Mouse (Mus musculus): Measurements from ENCODE around the gene Vsig10l. TPM values are rescaled to one million over a fixed set of nuclear protein-coding genes. Genes with fewer than 3 reads are reported as not detected.

Gene Vsig10l
- polyA plus RNA-seq, 1 experiment, result 1.2 TPM

DNA sequence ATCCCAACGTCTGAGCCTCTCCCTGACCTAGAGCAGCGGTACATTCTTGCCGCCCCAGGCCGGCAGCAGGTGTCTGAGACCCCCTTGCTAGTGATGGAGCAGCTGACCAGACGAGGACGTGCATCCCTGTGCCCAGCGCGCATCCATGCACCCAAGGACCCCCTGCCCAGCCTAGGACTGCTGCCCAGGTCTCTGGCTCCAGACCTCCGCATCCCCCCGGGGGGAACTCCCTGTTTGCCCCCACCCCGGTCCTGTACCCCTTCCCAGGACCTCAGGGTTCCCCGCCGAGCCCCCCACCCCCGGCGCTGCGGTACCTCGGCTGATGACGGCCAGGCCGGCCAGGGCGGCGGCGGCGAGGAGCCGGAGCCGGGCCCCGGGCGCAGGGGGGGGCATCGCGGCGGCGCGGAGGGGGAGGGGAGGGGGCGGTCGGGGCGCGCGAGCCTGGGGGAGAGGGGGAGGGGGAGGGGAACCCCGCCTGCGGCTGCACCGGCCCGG, 26.7 kb downstream of the Vsig10l start, which contains the start of gene Iglon5:
Gene Iglon5, minus strand, starts transcription at position 445 of the 495 bp plus-strand sequence.
- TF ChIP-seq CTCF (IDR thresholded peaks at IDR 0.05; ENCODE audit: control insufficient read depth, insufficient read depth, insufficient read length) (no peak), CEBPB (IDR thresholded peaks at IDR 0.05; ENCODE audit: low read depth) (no peak), MAX (IDR thresholded peaks at IDR 0.05) (no peak), FOSL1 (IDR thresholded peaks at IDR 0.05; ENCODE audit: insufficient read depth, low read length, poor library complexity, severe bottlenecking) (no peak), USF1 (IDR thresholded peaks at IDR 0.05; ENCODE audit: low read depth) (no peak), MYOG (IDR thresholded peaks at IDR 0.05; ENCODE audit: control insufficient read depth, extremely low read depth, insufficient read length) (no peak), MYOD1 (IDR thresholded peaks at IDR 0.05; ENCODE audit: control insufficient read depth, insufficient read length, low read depth) (no peak)
- Histone ChIP-seq H3K79me3 (ENCODE audit: low read depth) (no peaks in the 10 kb centered on the region), H3K36me3 (ENCODE audit: control insufficient read depth, insufficient read depth) (no peaks in the 10 kb centered on the region), H3K27me3 (ENCODE audit: control insufficient read depth, insufficient read depth, insufficient read length) (peaks cover 3% of the 10 kb centered on the region), H3K79me2 (ENCODE audit: control insufficient read depth, insufficient read depth) (no peaks in the 10 kb centered on the region), H3K4me3 (ENCODE audit: insufficient read depth, poor library complexity, severe bottlenecking) (no peak within 1 kb of the TSS), H3ac (ENCODE audit: control insufficient read depth, insufficient read length, low read depth) (no peak within 1 kb of the TSS)

DNA sequence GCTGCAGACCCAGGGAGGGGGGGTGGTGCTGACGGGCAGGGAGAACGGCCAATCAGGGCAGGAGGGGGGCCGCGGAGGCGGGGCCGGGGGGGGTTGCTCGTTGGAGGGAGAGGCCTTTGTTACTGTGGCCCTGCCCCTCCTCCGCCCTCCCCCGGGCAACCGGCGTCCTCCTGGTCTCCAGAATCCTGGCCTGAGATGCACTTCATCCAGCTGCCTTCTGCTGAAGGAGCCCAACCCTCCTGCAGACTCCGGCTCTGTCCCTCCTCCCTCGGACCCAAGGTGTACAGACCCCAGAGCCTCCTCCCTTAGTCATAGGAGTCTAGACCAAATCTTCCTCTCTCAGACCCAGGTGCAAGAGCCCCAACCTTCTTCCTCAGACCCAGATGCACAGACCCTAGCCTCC, 27.2 kb downstream of the Vsig10l start:
- Histone ChIP-seq H3K27me3 (ENCODE audit: control insufficient read depth, insufficient read depth, insufficient read length) (peaks cover 3% of the 10 kb centered on the region), H3K36me3 (ENCODE audit: control insufficient read depth, insufficient read depth) (no peaks in the 10 kb centered on the region), H3K79me2 (ENCODE audit: control insufficient read depth, insufficient read depth) (no peaks in the 10 kb centered on the region), H3ac (ENCODE audit: control insufficient read depth, insufficient read length, low read depth) (no peak overlapping the region), H3K79me3 (ENCODE audit: low read depth) (no peaks in the 10 kb centered on the region), H3K4me3 (ENCODE audit: insufficient read depth, poor library complexity, severe bottlenecking) (no peak overlapping the region)
- no peak for TF ChIP-seq MYOD1 (IDR thresholded peaks at IDR 0.05; ENCODE audit: control insufficient read depth, insufficient read length, low read depth)

DNA sequence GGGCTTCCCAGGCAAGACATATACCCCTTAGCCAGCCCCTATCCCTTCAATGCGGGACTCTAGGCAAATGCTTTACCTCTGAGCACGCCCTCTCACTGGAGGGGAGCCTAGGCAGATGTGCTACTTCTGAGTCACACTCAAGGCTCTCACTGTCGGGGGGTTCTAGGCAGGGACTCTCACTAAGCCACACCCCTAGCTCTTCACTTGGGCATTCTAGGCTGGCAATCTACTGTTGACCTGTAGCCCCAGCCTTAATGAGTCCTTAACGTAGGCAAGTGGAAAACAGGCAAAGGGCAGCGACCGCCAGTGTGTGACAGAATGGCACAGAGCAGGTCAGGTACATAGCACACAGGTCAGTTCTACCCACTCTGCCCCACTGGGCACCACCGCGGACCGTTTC, 27.9 kb downstream of the Vsig10l start:
- no peaks in the 10 kb centered on the region for H3K79me2 ChIP-seq (ENCODE audit: control insufficient read depth, insufficient read depth)
- no peaks in the 10 kb centered on the region for H3K36me3 ChIP-seq (ENCODE audit: control insufficient read depth, insufficient read depth)
- peaks cover 3% of the 10 kb centered on the region for H3K27me3 ChIP-seq (ENCODE audit: control insufficient read depth, insufficient read depth, insufficient read length)
- TF ChIP-seq CEBPB (IDR thresholded peaks at IDR 0.05; ENCODE audit: low read depth) (no peak), MYOG (IDR thresholded peaks at IDR 0.05; ENCODE audit: control insufficient read depth, extremely low read depth, insufficient read length) (no peak), MAX (IDR thresholded peaks at IDR 0.05) (no peak), MYOD1 (IDR thresholded peaks at IDR 0.05; ENCODE audit: control insufficient read depth, insufficient read length, low read depth) (no peak), FOSL1 (IDR thresholded peaks at IDR 0.05; ENCODE audit: insufficient read depth, low read length, poor library complexity, severe bottlenecking) (no peak), CTCF (IDR thresholded peaks at IDR 0.05; ENCODE audit: control insufficient read depth, insufficient read depth, insufficient read length) (no peak), USF1 (IDR thresholded peaks at IDR 0.05; ENCODE audit: low read depth) (no peak)
- H3ac ChIP-seq (ENCODE audit: control insufficient read depth, insufficient read length, low read depth), result no peak overlapping the region
- H3K79me3 ChIP-seq (ENCODE audit: low read depth), result no peaks in the 10 kb centered on the region
- no peak overlapping the region for H3K4me3 ChIP-seq (ENCODE audit: insufficient read depth, poor library complexity, severe bottlenecking)

DNA sequence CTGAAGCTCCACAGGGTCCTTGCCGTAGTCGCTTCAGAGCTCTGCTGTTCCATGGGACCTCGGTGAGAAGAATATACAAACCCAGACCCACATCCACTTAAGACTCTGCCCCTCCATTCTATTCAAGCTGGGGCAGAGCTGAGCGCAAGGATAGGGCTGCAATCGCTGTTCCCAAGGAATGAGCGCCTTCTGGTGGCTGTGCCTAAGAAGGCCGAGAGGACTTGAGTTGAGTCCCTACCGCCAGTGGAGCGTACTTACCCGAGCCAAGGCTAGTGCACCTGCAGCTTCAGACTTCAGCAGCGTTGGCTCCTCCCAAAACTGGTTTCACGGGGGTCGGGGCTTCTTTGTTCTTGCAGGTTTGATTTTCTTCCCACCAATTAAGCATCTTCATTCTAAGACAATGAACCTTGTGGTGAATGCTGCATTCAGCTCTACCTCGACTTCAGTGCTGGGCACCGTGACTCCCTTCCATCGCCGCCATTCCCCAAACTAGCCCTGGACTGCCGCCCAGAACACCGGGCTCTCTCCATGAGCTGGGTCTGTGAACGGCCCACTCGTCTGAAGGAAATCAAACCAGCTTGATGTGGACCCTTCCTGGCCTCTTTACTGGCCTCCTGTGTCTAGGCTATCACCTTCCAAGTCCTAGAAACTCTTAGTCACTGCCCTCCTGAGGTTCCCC, 32.5 kb downstream of the Vsig10l start:
- no peaks in the 10 kb centered on the region for H3K36me3 ChIP-seq (ENCODE audit: control insufficient read depth, insufficient read depth)
- H3K79me3 ChIP-seq (ENCODE audit: low read depth), result no peaks in the 10 kb centered on the region
- H3ac ChIP-seq (ENCODE audit: control insufficient read depth, insufficient read length, low read depth), result no peak overlapping the region
- H3K27me3 ChIP-seq (ENCODE audit: control insufficient read depth, insufficient read depth, insufficient read length), result no peaks in the 10 kb centered on the region
- H3K79me2 ChIP-seq (ENCODE audit: control insufficient read depth, insufficient read depth), result no peaks in the 10 kb centered on the region
- TF ChIP-seq CTCF (IDR thresholded peaks at IDR 0.05; ENCODE audit: control insufficient read depth, insufficient read depth, insufficient read length), result peak; percentile 28
- no peak for TF ChIP-seq USF1 (IDR thresholded peaks at IDR 0.05; ENCODE audit: low read depth)
- H3K4me3 ChIP-seq (ENCODE audit: insufficient read depth, poor library complexity, severe bottlenecking), result no peak overlapping the region

DNA sequence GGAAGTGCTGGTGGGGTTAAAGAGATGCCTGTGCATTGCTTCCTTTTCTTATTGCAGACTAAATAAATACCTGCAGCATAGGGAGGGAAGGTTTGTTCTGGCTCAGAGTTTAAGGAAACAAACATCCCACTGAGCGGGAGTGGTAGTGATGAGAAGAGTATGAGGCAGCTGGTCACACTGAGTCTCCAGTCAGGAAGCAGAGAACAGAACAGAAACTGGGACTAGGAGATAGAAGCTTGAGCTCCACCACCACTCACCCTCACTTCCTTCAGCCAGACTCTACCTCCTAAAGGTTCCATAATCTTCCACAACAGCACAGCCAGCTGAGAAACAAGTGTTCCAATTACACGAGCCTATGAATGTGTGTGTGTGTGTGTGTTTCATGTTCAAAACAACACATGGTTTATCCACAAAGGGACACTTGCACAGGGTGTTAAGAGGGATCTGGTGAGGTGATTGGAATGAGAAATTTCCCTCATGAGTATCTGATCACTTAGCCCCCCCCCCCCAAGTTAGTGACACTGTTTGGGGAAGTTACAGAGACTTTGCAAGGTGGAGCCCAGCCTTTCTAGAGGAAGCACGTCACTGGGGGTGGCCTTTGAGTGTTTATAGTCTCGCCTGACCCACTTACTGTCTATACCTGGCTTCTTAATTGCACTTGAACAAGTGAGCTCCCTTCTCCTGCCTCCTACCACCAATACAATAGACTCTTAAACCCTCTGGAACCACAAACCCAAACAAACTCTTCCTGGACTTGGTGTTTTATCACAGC, 48.9 kb downstream of the Vsig10l start:
- no peak overlapping the region for H3K4me3 ChIP-seq (ENCODE audit: insufficient read depth, poor library complexity, severe bottlenecking)
- TF ChIP-seq MAX (IDR thresholded peaks at IDR 0.05) (no peak), FOSL1 (IDR thresholded peaks at IDR 0.05; ENCODE audit: insufficient read depth, low read length, poor library complexity, severe bottlenecking) (no peak)
- H3K79me2 ChIP-seq (ENCODE audit: control insufficient read depth, insufficient read depth), result no peaks in the 10 kb centered on the region
- H3K79me3 ChIP-seq (ENCODE audit: low read depth), result no peaks in the 10 kb centered on the region
- no peak overlapping the region for H3ac ChIP-seq (ENCODE audit: control insufficient read depth, insufficient read length, low read depth)
- no peaks in the 10 kb centered on the region for H3K36me3 ChIP-seq (ENCODE audit: control insufficient read depth, insufficient read depth)
- no peaks in the 10 kb centered on the region for H3K27me3 ChIP-seq (ENCODE audit: control insufficient read depth, insufficient read depth, insufficient read length)

DNA sequence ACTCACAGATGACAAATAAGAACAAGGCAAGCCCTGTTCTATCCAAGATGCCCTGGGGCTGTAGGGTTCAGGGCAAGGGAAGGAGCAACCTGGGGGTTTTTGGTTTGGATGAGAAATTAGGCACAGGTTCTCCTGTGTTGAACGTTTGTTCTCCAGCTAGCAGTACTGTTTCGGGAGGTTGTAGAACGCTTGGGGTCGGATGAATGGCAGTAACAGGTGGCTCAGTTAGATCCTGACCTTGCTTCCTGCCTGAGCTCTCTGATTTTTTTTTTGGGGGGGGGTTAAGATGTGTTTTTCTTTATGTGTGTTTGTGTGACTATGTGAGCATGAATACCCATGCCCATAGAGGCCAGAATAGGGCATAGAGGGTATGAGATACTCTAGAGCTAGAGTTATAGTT, 49.6 kb downstream of the Vsig10l start:
- no peak overlapping the region for H3ac ChIP-seq (ENCODE audit: control insufficient read depth, insufficient read length, low read depth)
- H3K27me3 ChIP-seq (ENCODE audit: control insufficient read depth, insufficient read depth, insufficient read length), result no peaks in the 10 kb centered on the region
- H3K36me3 ChIP-seq (ENCODE audit: control insufficient read depth, insufficient read depth), result no peaks in the 10 kb centered on the region
- no peaks in the 10 kb centered on the region for H3K79me2 ChIP-seq (ENCODE audit: control insufficient read depth, insufficient read depth)
- H3K4me3 ChIP-seq (ENCODE audit: insufficient read depth, poor library complexity, severe bottlenecking), result no peak overlapping the region
- no peaks in the 10 kb centered on the region for H3K79me3 ChIP-seq (ENCODE audit: low read depth)
- TF ChIP-seq MAX (IDR thresholded peaks at IDR 0.05) (no peak), CEBPB (IDR thresholded peaks at IDR 0.05; ENCODE audit: low read depth) (no peak), MYOD1 (IDR thresholded peaks at IDR 0.05; ENCODE audit: control insufficient read depth, insufficient read length, low read depth) (peak; percentile 56)

Data from C2C12 (cell line).